Mouse (Mus musculus): ENCODE measurements at regions not wholly inside any gene's neighbourhood (a gene's known extent, or its start where the extent isn't known, plus 50 kb on each side); places are given as distances from the start of the nearest gene placed in this dataset.
A peak's percentile ranks its signal among the peaks of the same experiment; 100 is the strongest.

DNA sequence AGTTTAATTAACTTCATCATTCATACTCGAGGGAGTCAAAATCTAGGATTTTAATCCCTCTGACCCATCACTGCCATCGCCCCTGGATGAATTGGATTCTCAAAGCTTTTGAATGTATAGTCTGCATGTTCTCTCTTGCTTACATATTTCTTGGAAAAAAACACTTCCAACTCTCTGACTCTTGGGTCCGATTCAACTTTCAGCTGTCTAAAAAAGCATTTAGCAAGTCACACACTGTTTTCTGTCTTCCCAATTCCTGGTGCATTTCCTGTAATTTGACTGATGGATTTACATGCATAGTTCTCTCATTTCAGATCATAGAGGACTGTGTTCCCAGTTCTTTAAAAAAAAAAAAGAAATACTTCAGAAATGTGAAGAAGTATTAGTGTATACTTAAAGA, 364.5 kb upstream of the Thbs1 start:
- Histone ChIP-seq H3K36me3 (ENCODE audit: control insufficient read depth, insufficient read depth, low read length) (no peaks in the 10 kb centered on the region), H3K9ac (ENCODE audit: low read depth, low read length) (no peak overlapping the region), H3K27ac (no peak overlapping the region), H3K79me2 (replicated peaks; ENCODE audit: control insufficient read depth, insufficient read depth, low read length) (no peaks in the 10 kb centered on the region), H3K27me3 (ENCODE audit: control insufficient read depth, insufficient read depth, low read length) (no peaks in the 10 kb centered on the region), H3K4me3 (no peak overlapping the region), H3K4me1 (ENCODE audit: control insufficient read depth, insufficient read depth, low read length) (no peaks in the 10 kb centered on the region; the same call in 1 of the 2 replicates)
- intact Hi-C loops (cut with DNase I): no loop called here
- WGBS: 79% methylated on average over 3 of the region's 3 CpGs
- TF ChIP-seq CTCF (IDR thresholded peaks at IDR 0.05) (no peak), EP300 (IDR thresholded peaks at IDR 0.05; ENCODE audit: insufficient read depth, low read depth, low read length) (no peak)
- DNase-seq: no peak

GRCm38 (mm10) chr2:117748892-117749291, 362.8 kb upstream of the Thbs1 start:
- no peak overlapping the region for H3K27ac ChIP-seq
- peak in 1 of 2 experiments; percentile 16 for DNase-seq
- intact Hi-C loops (cut with DNase I): no loop called here
- H3K79me2 ChIP-seq (replicated peaks; ENCODE audit: control insufficient read depth, insufficient read depth, low read length): no peaks in the 10 kb centered on the region
- TF ChIP-seq POLR2A (IDR thresholded peaks at IDR 0.05; ENCODE audit: insufficient read depth, low read depth, low read length): no peak
- TF ChIP-seq EP300 (IDR thresholded peaks at IDR 0.05; ENCODE audit: insufficient read depth, low read depth, low read length): no peak
- no peak for TF ChIP-seq CTCF (IDR thresholded peaks at IDR 0.05)
- no peak overlapping the region for H3K4me3 ChIP-seq
- WGBS: 15% methylated on average over 4 of the region's 4 CpGs
- no peaks in the 10 kb centered on the region for H3K36me3 ChIP-seq (ENCODE audit: control insufficient read depth, insufficient read depth, low read length)
- no peak overlapping the region for H3K9ac ChIP-seq (ENCODE audit: low read depth, low read length)
- no peaks in the 10 kb centered on the region for H3K27me3 ChIP-seq (ENCODE audit: control insufficient read depth, insufficient read depth, low read length)
- H3K4me1 ChIP-seq (ENCODE audit: control insufficient read depth, insufficient read depth, low read length): no peaks in the 10 kb centered on the region; the same call in 1 of the 2 replicates

DNA sequence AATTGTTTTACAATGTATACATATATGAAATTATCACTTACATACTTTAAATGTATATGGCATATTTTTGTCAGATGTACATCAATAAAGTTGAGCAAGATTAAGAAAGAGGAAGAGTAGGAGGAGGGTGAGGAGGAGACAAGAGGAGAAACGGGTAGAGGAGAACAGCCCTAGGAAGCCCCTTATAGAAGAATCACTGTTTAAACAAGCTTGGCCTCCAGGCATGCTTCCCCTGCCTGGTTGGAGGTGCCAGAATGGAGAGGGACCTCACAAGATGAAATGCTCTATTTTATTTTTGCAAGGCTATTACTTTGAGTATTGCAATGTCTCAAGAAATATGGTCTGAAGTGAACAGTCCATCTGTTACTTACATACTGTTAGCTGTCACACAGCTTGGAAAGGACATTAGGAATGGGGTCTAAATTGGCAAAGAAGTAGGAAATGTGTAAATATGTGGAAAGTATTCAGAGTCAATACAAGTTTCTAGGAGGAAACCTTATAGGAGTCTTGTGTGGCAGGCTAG, 352.1 kb upstream of the Thbs1 start:
- H3K4me1 ChIP-seq (ENCODE audit: control insufficient read depth, insufficient read depth, low read length): no peaks in the 10 kb centered on the region
- H3K4me3 ChIP-seq: no peak overlapping the region
- no peak for DNase-seq
- H3K79me2 ChIP-seq (replicated peaks; ENCODE audit: control insufficient read depth, insufficient read depth, low read length): no peaks in the 10 kb centered on the region
- H3K36me3 ChIP-seq (ENCODE audit: control insufficient read depth, insufficient read depth, low read length): no peaks in the 10 kb centered on the region
- TF ChIP-seq CTCF (IDR thresholded peaks at IDR 0.05) (no peak), POLR2A (IDR thresholded peaks at IDR 0.05; ENCODE audit: insufficient read depth, low read depth, low read length) (no peak), EP300 (IDR thresholded peaks at IDR 0.05; ENCODE audit: insufficient read depth, low read depth, low read length) (no peak)
- 78% methylated on average over 1 of the region's 1 CpGs for WGBS
- no peak overlapping the region for H3K27ac ChIP-seq
- H3K9ac ChIP-seq (ENCODE audit: low read depth, low read length): no peak overlapping the region
- H3K27me3 ChIP-seq (ENCODE audit: control insufficient read depth, insufficient read depth, low read length): no peaks in the 10 kb centered on the region
- intact Hi-C loops (cut with DNase I): no loop called here

GRCm38 (mm10) chr2:117763631-117764030, 348.0 kb upstream of the Thbs1 start:
- DNase-seq: no peak
- no peak overlapping the region for H3K4me3 ChIP-seq
- no peaks in the 10 kb centered on the region for H3K79me2 ChIP-seq (replicated peaks; ENCODE audit: control insufficient read depth, insufficient read depth, low read length)
- no peak overlapping the region for H3K9ac ChIP-seq (ENCODE audit: low read depth, low read length)
- no peaks in the 10 kb centered on the region for H3K36me3 ChIP-seq (ENCODE audit: control insufficient read depth, insufficient read depth, low read length)
- 96% methylated on average over 1 of the region's 1 CpGs for WGBS
- TF ChIP-seq CTCF (IDR thresholded peaks at IDR 0.05) (no peak), POLR2A (IDR thresholded peaks at IDR 0.05; ENCODE audit: insufficient read depth, low read depth, low read length) (no peak), EP300 (IDR thresholded peaks at IDR 0.05; ENCODE audit: insufficient read depth, low read depth, low read length) (no peak)
- no peaks in the 10 kb centered on the region for H3K4me1 ChIP-seq (ENCODE audit: control insufficient read depth, insufficient read depth, low read length)
- intact Hi-C loops (cut with DNase I): no loop called here
- no peak overlapping the region for H3K27ac ChIP-seq
- no peaks in the 10 kb centered on the region for H3K27me3 ChIP-seq (ENCODE audit: control insufficient read depth, insufficient read depth, low read length)

DNA sequence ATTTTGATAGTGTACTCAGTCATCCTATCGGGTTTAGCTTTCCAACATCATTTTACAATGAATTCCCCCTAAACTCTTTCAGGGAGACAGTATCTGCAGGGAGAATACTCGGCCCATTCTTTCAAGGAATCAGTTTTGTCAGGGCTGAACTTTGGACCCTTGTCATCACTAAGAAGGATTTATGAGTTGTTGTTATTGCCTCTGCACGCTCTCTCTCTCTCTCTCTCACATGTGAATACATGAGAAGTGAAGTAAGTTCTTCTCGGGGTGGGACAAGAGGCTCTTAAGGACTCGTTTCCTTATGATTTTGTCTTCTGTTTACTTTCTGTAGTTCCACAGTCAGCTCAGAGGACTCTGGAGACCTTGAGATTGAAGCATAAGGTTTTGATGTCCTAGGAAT, 346.1 kb upstream of the Thbs1 start:
- H3K9ac ChIP-seq (ENCODE audit: low read depth, low read length): no peak overlapping the region
- H3K27me3 ChIP-seq (ENCODE audit: control insufficient read depth, insufficient read depth, low read length): no peaks in the 10 kb centered on the region
- H3K4me1 ChIP-seq (ENCODE audit: control insufficient read depth, insufficient read depth, low read length): no peaks in the 10 kb centered on the region
- no peaks in the 10 kb centered on the region for H3K79me2 ChIP-seq (replicated peaks; ENCODE audit: control insufficient read depth, insufficient read depth, low read length)
- WGBS: 73% methylated on average over 5 of the region's 5 CpGs
- TF ChIP-seq EP300 (IDR thresholded peaks at IDR 0.05; ENCODE audit: insufficient read depth, low read depth, low read length) (no peak), POLR2A (IDR thresholded peaks at IDR 0.05; ENCODE audit: insufficient read depth, low read depth, low read length) (no peak), CTCF (IDR thresholded peaks at IDR 0.05) (no peak)
- no peak overlapping the region for H3K4me3 ChIP-seq
- H3K27ac ChIP-seq: no peak overlapping the region
- H3K36me3 ChIP-seq (ENCODE audit: control insufficient read depth, insufficient read depth, low read length): no peaks in the 10 kb centered on the region
- intact Hi-C loops (cut with DNase I): no loop called here
- DNase-seq: no peak

GRCm38 (mm10) chr2:117766450-117766849, 345.2 kb upstream of the Thbs1 start:
- no peak overlapping the region for H3K4me3 ChIP-seq
- DNase-seq: no peak
- no peaks in the 10 kb centered on the region for H3K79me2 ChIP-seq (replicated peaks; ENCODE audit: control insufficient read depth, insufficient read depth, low read length)
- H3K9ac ChIP-seq (ENCODE audit: low read depth, low read length): no peak overlapping the region
- no peaks in the 10 kb centered on the region for H3K4me1 ChIP-seq (ENCODE audit: control insufficient read depth, insufficient read depth, low read length)
- no peaks in the 10 kb centered on the region for H3K36me3 ChIP-seq (ENCODE audit: control insufficient read depth, insufficient read depth, low read length)
- WGBS: 67% methylated on average over 3 of the region's 3 CpGs
- no peak overlapping the region for H3K27ac ChIP-seq
- no peak for TF ChIP-seq CTCF (IDR thresholded peaks at IDR 0.05)
- no peak for TF ChIP-seq EP300 (IDR thresholded peaks at IDR 0.05; ENCODE audit: insufficient read depth, low read depth, low read length)
- TF ChIP-seq POLR2A (IDR thresholded peaks at IDR 0.05; ENCODE audit: insufficient read depth, low read depth, low read length): no peak
- H3K27me3 ChIP-seq (ENCODE audit: control insufficient read depth, insufficient read depth, low read length): no peaks in the 10 kb centered on the region
- intact Hi-C loops (cut with DNase I): no loop called here
